Mouse (Mus musculus): ENCODE measurements around the gene Zfp1. TPM values are rescaled to one million over a fixed set of nuclear protein-coding genes. Genes with fewer than 3 reads are reported as not detected.

Zfp1 gene
- polyA plus RNA-seq, 1 experiment, result 9.7 TPM

GRCm38 (mm10) chr8:111700740-111701139 lies 57.5 kb downstream of the Zfp1 start:
- TF ChIP-seq POLR2A (IDR thresholded peaks at IDR 0.05; ENCODE audit: borderline replicate concordance, control insufficient read depth, low read depth, low read length), result no peak
- TF ChIP-seq CTCF (IDR thresholded peaks at IDR 0.05; ENCODE audit: control insufficient read depth, insufficient read depth, low read length), result no peak
- WGBS, result 81% methylated on average over 5 of the region's 5 CpGs
- Histone ChIP-seq H3K4me1 (ENCODE audit: control insufficient read depth, insufficient read depth, low read length) (no peaks in the 10 kb centered on the region), H3K27ac (ENCODE audit: control insufficient read depth, insufficient read depth, low read depth, low read length, poor library complexity) (no peak overlapping the region), H3K4me3 (replicated peaks; ENCODE audit: control insufficient read depth, low read depth, low read length) (no peak overlapping the region)

GRCm38 (mm10) chr8:111701380-111701779 lies 58.2 kb downstream of the Zfp1 start:
- 84% methylated on average over 9 of the region's 9 CpGs for WGBS
- TF ChIP-seq CTCF (IDR thresholded peaks at IDR 0.05; ENCODE audit: control insufficient read depth, insufficient read depth, low read length) (no peak), POLR2A (IDR thresholded peaks at IDR 0.05; ENCODE audit: borderline replicate concordance, control insufficient read depth, low read depth, low read length) (no peak)
- Histone ChIP-seq H3K4me3 (replicated peaks; ENCODE audit: control insufficient read depth, low read depth, low read length) (no peak overlapping the region), H3K4me1 (ENCODE audit: control insufficient read depth, insufficient read depth, low read length) (no peaks in the 10 kb centered on the region), H3K27ac (ENCODE audit: control insufficient read depth, insufficient read depth, low read depth, low read length, poor library complexity) (no peak overlapping the region)

GRCm38 (mm10) chr8:111704585-111704984 lies 61.4 kb downstream of the Zfp1 start:
- no peak for TF ChIP-seq POLR2A (IDR thresholded peaks at IDR 0.05; ENCODE audit: borderline replicate concordance, control insufficient read depth, low read depth, low read length)
- no peak for TF ChIP-seq CTCF (IDR thresholded peaks at IDR 0.05; ENCODE audit: control insufficient read depth, insufficient read depth, low read length)
- Histone ChIP-seq H3K4me1 (ENCODE audit: control insufficient read depth, insufficient read depth, low read length) (no peaks in the 10 kb centered on the region), H3K4me3 (replicated peaks; ENCODE audit: control insufficient read depth, low read depth, low read length) (no peak overlapping the region), H3K27ac (ENCODE audit: control insufficient read depth, insufficient read depth, low read depth, low read length, poor library complexity) (no peak overlapping the region)
- WGBS, result 81% methylated on average over 12 of the region's 12 CpGs

- TF ChIP-seq POLR2A (IDR thresholded peaks at IDR 0.05; ENCODE audit: borderline replicate concordance, control insufficient read depth, low read depth, low read length) (no peak), CTCF (IDR thresholded peaks at IDR 0.05; ENCODE audit: control insufficient read depth, insufficient read depth, low read length) (no peak)
- H3K4me1 ChIP-seq (ENCODE audit: control insufficient read depth, insufficient read depth, low read length), result no peaks in the 10 kb centered on the region
- no peak overlapping the region for H3K27ac ChIP-seq (ENCODE audit: control insufficient read depth, insufficient read depth, low read depth, low read length, poor library complexity)
- whole genome bisulfite sequencing, result 66% methylated on average over 3 of the region's 3 CpGs
- H3K4me3 ChIP-seq (replicated peaks; ENCODE audit: control insufficient read depth, low read depth, low read length), result no peak overlapping the region
Observed at GRCm38 (mm10) chr8:111705222-111705621, 62.0 kb downstream of the Zfp1 start.

- TF ChIP-seq CTCF (IDR thresholded peaks at IDR 0.05; ENCODE audit: control insufficient read depth, insufficient read depth, low read length) (no peak), POLR2A (IDR thresholded peaks at IDR 0.05; ENCODE audit: borderline replicate concordance, control insufficient read depth, low read depth, low read length) (no peak)
- 67% methylated on average over 5 of the region's 5 CpGs for WGBS
- no peak overlapping the region for H3K27ac ChIP-seq (ENCODE audit: control insufficient read depth, insufficient read depth, low read depth, low read length, poor library complexity)
- no peaks in the 10 kb centered on the region for H3K4me1 ChIP-seq (ENCODE audit: control insufficient read depth, insufficient read depth, low read length)
- no peak overlapping the region for H3K4me3 ChIP-seq (replicated peaks; ENCODE audit: control insufficient read depth, low read depth, low read length)
Observed at GRCm38 (mm10) chr8:111705699-111706098, 62.5 kb downstream of the Zfp1 start.

DNA sequence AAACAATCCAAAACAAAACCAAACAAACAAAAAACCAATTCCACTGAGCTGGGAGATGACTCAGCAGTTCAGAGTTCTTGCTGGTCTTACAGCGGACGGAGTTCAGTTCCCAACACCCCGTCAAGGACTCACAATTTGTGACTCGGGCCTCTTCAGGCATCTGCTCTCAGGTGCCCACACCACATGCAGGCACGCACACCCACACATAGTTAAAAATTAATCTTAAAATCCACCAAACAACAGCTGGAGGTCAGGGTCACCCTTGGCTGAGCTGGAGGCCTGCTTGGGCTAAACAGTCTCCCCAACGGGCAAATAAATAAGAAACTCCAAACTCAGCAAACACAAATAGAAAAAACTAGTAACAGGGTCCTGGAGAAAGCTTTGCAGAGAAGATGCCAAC lies 65.1 kb downstream of the Zfp1 start:
- no peak overlapping the region for H3K27ac ChIP-seq (ENCODE audit: control insufficient read depth, insufficient read depth, low read depth, low read length, poor library complexity)
- no peaks in the 10 kb centered on the region for H3K4me1 ChIP-seq (ENCODE audit: control insufficient read depth, insufficient read depth, low read length)
- no peak overlapping the region for H3K4me3 ChIP-seq (replicated peaks; ENCODE audit: control insufficient read depth, low read depth, low read length)
- TF ChIP-seq POLR2A (IDR thresholded peaks at IDR 0.05; ENCODE audit: borderline replicate concordance, control insufficient read depth, low read depth, low read length), result no peak
- no peak for TF ChIP-seq CTCF (IDR thresholded peaks at IDR 0.05; ENCODE audit: control insufficient read depth, insufficient read depth, low read length)
- 66% methylated on average over 6 of the region's 6 CpGs for WGBS

- 71% methylated on average over 1 of the region's 1 CpGs for WGBS
- TF ChIP-seq POLR2A (IDR thresholded peaks at IDR 0.05; ENCODE audit: borderline replicate concordance, control insufficient read depth, low read depth, low read length) (no peak), CTCF (IDR thresholded peaks at IDR 0.05; ENCODE audit: control insufficient read depth, insufficient read depth, low read length) (no peak)
- no peak overlapping the region for H3K4me3 ChIP-seq (replicated peaks; ENCODE audit: control insufficient read depth, low read depth, low read length)
- no peaks in the 10 kb centered on the region for H3K4me1 ChIP-seq (ENCODE audit: control insufficient read depth, insufficient read depth, low read length)
- no peak overlapping the region; the same call in 1 of the 2 replicates for H3K27ac ChIP-seq (ENCODE audit: control insufficient read depth, insufficient read depth, low read depth, low read length, poor library complexity)
Observed at GRCm38 (mm10) chr8:111709223-111709622, 66.0 kb downstream of the Zfp1 start.

DNA sequence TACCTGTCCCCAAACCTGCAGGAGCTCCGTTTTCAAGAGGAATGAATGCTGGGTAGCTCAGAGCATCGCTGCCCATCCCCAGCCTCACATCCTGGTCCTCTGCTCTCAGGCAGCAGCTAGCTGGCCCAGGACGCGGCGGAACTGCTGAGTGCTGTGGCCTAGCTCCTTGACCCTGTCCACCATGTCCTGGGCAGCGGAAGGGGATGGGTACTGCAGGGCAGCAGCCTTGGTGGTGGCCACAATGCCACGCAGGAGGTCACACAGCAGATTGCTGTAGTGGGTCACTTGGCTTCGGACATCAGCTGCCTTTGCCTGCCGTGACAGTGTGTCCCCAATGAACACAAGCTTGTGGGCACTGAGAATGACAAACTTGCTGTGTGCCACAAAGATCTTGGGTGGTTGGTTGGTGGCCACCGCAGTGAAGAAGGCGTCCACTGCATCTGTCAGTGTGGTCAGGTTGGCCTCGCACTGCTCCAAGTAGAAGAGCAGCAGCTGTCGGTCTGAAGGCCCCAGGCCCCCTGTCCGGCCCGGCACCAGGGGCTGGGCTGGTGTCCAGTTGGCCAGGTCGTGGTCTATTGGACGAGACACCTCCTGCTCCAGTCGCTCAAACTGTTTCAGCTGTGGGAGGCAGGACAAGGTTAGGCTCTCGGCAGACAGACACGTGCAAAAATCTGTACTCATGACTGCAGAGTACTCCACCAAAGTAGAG lies 67.7 kb downstream of the Zfp1 start:
- Histone ChIP-seq H3K27ac (ENCODE audit: control insufficient read depth, insufficient read depth, low read depth, low read length, poor library complexity) (no peak overlapping the region), H3K4me1 (ENCODE audit: control insufficient read depth, insufficient read depth, low read length) (no peaks in the 10 kb centered on the region), H3K4me3 (replicated peaks; ENCODE audit: control insufficient read depth, low read depth, low read length) (no peak overlapping the region)
- 86% methylated on average over 20 of the region's 20 CpGs for WGBS
- TF ChIP-seq POLR2A (IDR thresholded peaks at IDR 0.05; ENCODE audit: borderline replicate concordance, control insufficient read depth, low read depth, low read length) (no peak), CTCF (IDR thresholded peaks at IDR 0.05; ENCODE audit: control insufficient read depth, insufficient read depth, low read length) (no peak)

GRCm38 (mm10) chr8:111712135-111712534 lies 68.9 kb downstream of the Zfp1 start:
- 62% methylated on average over 9 of the region's 9 CpGs for WGBS
- H3K27ac ChIP-seq (ENCODE audit: control insufficient read depth, insufficient read depth, low read depth, low read length, poor library complexity), result no peak overlapping the region
- no peak overlapping the region for H3K4me3 ChIP-seq (replicated peaks; ENCODE audit: control insufficient read depth, low read depth, low read length)
- TF ChIP-seq CTCF (IDR thresholded peaks at IDR 0.05; ENCODE audit: control insufficient read depth, insufficient read depth, low read length) (no peak), POLR2A (IDR thresholded peaks at IDR 0.05; ENCODE audit: borderline replicate concordance, control insufficient read depth, low read depth, low read length) (no peak)
- H3K4me1 ChIP-seq (ENCODE audit: control insufficient read depth, insufficient read depth, low read length), result no peaks in the 10 kb centered on the region

All from bone marrow, adult 2 months (tissue).